Mouse (Mus musculus): ENCODE results near the gene Gpr155. TPM values are rescaled to one million over a fixed set of nuclear protein-coding genes. Genes with fewer than 3 reads are reported as not detected.

Gpr155 gene
- polyA plus RNA-seq, 1 experiment from 2014 or later: 6.4 TPM

DNA sequence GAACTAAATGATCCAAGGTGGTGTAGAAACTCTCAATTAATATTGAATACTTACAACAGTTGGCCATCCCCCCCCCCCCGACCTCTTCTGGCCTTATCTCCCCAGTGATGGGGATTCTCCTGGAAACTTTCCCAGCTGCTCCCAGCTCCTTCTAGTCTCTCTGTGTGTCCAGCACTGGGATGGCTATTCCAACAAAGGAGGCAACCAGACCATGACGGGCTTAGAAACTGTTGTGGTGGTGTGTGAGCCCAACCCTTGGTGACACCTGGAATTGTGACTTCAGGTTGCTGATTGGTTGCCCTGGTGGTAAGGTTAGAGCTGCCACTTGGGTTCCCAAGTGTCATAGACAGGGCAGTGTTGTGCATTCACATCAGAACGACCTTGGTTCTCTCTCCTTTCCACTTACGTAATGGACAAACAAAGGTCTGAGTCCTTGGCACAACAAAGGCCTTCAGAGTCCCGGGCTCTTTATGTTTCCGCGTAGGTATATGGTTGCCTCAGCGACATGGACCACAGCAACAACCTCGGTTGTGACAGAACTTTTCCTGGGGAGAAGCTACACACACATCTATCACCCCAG, 20.1 kb upstream of the Gpr155 start:
- ATAC-seq (ENCODE audit: insufficient read depth): no peak
- no peak overlapping the region for H3K4me3 ChIP-seq (replicated peaks)
- H3K27ac ChIP-seq (replicated peaks): no peak overlapping the region
- H3K27me3 ChIP-seq: peaks cover 11% of the 10 kb centered on the region; the same call in 1 of the 2 replicates
- H3K9ac ChIP-seq: no peak overlapping the region
- H3K4me1 ChIP-seq (replicated peaks): no peaks in the 10 kb centered on the region
- 71% methylated on average over 9 of the region's 9 CpGs for WGBS (ENCODE audit: insufficient replicate concordance)
- no peaks in the 10 kb centered on the region for H3K36me3 ChIP-seq (replicated peaks)
- no peaks in the 10 kb centered on the region for H3K9me3 ChIP-seq (replicated peaks)
- no peak overlapping the region for H3K4me2 ChIP-seq

DNA sequence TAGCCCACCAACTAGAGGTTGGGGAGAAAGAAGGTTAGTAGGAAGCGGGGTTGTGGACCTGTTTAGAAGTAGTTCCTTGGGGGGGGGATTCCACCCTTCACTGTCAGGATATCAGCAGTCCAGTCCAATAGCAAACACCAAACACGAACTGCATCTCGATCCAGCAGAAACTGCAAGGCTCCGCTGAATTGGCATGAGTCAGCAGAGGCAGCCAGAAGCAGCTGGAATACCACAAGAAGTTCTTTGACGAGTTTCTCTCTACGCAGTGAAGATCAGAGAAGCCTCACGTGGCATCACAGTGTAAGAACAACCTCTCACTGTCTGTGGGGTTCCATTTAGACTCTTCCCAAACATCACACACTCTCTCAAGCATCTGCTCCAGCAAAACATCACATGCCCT, 18.6 kb upstream of the Gpr155 start:
- 66% methylated on average over 7 of the region's 7 CpGs for WGBS (ENCODE audit: insufficient replicate concordance)
- H3K27me3 ChIP-seq: peaks cover 12% of the 10 kb centered on the region

DNA sequence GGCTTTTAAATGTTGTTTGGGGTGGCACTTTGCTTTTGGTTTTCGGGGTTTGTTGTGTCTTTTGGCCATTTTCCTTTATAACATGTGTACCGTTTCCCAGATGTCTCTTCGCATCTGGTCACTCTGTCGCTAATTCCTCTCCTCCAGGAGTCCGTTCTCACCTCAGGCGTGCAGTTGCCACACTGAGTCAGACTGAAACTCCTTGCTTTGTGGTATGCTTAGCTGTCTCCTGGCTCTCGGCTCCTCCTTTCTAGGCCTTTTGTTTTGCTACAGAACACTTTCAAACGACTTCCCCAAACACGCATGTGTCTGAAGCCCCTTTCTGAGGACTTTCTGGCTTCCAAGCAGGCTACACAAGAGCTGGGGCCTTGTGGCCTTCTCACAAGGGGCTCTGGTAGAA, 18.1 kb upstream of the Gpr155 start:
- peaks cover 13% of the 10 kb centered on the region for H3K27me3 ChIP-seq
- WGBS (ENCODE audit: insufficient replicate concordance): 68% methylated on average over 9 of the region's 9 CpGs
- H3K27ac ChIP-seq (replicated peaks): no peak overlapping the region
- no peaks in the 10 kb centered on the region for H3K4me1 ChIP-seq (replicated peaks)
- H3K36me3 ChIP-seq (replicated peaks): no peaks in the 10 kb centered on the region
- no peak for ATAC-seq (ENCODE audit: insufficient read depth)
- H3K9me3 ChIP-seq (replicated peaks): no peaks in the 10 kb centered on the region
- no peak overlapping the region for H3K4me2 ChIP-seq
- H3K9ac ChIP-seq: no peak overlapping the region
- H3K4me3 ChIP-seq (replicated peaks): no peak overlapping the region

More for the DNA sequence above, 18.6 kb upstream of the Gpr155 start:
- Histone ChIP-seq H3K4me2 (no peak overlapping the region), H3K27ac (replicated peaks) (no peak overlapping the region), H3K9ac (no peak overlapping the region), H3K4me3 (replicated peaks) (no peak overlapping the region), H3K4me1 (replicated peaks) (no peaks in the 10 kb centered on the region), H3K9me3 (replicated peaks) (no peaks in the 10 kb centered on the region), H3K36me3 (replicated peaks) (no peaks in the 10 kb centered on the region)
- ATAC-seq (ENCODE audit: insufficient read depth): no peak

DNA sequence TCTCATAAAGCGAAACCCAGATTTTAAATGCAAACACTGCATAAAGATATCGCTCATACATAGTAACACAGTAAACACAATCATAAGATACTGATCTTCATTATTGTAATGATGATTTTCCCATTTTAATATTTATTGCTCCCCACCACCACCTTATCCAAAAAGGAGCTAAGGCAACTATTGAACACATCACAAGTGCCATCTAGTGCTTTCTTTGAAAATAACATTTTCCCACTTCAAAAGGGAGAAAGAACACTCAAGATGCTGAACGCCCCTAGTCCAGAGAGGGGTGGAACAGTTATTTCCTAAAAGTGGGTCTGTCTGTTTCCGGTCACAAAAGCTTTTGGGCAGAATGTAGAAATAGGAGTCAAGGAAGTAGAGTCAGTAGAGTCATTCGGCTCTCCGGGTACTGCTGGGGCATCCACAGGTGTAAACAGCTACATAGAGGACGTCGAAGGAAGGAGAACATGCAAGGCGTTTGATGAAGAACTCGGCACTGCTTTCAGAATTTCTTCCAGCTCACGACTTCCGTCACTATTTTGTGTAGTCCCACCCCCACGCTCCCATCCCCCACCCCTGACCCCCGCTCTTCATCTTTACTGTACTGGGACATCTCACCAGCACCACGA, 17.1 kb upstream of the Gpr155 start:
- WGBS (ENCODE audit: insufficient replicate concordance): 68% methylated on average over 15 of the region's 15 CpGs
- no peak overlapping the region for H3K27ac ChIP-seq (replicated peaks)
- ATAC-seq (ENCODE audit: insufficient read depth): no peak
- no peak overlapping the region for H3K4me3 ChIP-seq (replicated peaks)
- H3K4me2 ChIP-seq: no peak overlapping the region
- no peak overlapping the region for H3K9ac ChIP-seq
- no peaks in the 10 kb centered on the region for H3K4me1 ChIP-seq (replicated peaks)
- H3K27me3 ChIP-seq: peaks cover 21% of the 10 kb centered on the region
- H3K36me3 ChIP-seq (replicated peaks): no peaks in the 10 kb centered on the region
- H3K9me3 ChIP-seq (replicated peaks): no peaks in the 10 kb centered on the region

DNA sequence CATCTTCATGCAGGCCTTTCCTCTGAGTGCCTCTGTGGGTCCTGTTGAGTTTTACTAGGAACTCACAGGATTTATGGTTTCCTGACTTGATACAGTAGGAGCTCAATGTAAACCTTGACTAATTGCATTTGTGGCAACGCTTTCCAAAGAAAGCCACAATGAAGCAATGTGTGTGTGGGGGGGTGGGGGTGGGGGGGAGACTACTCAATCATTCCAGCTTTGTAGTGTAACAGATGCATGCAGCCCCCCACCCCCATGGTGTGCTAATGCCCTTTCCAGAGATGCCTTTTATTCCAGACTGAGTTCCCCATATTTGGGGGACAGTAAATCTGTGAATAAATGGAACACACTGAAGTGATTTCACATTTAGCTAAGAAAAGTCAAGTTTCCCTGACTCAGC, 15.3 kb upstream of the Gpr155 start:
- Histone ChIP-seq H3K27ac (replicated peaks) (no peak overlapping the region), H3K4me1 (replicated peaks) (no peaks in the 10 kb centered on the region), H3K27me3 (peaks cover 33% of the 10 kb centered on the region), H3K36me3 (replicated peaks) (no peaks in the 10 kb centered on the region), H3K4me3 (replicated peaks) (no peak overlapping the region), H3K4me2 (no peak overlapping the region), H3K9me3 (replicated peaks) (no peaks in the 10 kb centered on the region), H3K9ac (no peak overlapping the region)
- no peak for ATAC-seq (ENCODE audit: insufficient read depth)
- WGBS (ENCODE audit: insufficient replicate concordance): 36% methylated on average over 1 of the region's 1 CpGs

DNA sequence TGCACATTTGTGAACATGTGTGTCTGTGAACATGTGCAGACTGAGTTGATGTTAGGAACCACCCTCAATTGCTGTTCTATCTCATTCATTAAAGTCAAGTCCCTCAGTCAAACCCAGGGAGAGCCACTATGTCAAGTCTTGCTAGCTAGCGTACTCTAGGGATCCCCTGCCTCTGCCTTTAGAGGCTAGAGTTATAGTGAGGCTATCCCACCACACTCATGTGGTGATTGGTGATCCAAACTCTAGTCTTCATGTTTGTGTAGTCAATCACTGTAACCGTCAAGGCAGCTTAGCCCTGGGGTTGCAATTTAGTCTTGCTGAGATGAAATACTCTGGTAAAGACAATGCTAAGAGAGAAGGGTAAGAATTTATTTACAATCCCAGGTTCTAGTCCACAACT, 11.1 kb upstream of the Gpr155 start:
- Histone ChIP-seq H3K36me3 (replicated peaks) (no peaks in the 10 kb centered on the region), H3K4me3 (replicated peaks) (no peak overlapping the region), H3K4me1 (replicated peaks) (no peaks in the 10 kb centered on the region), H3K27ac (replicated peaks) (no peak overlapping the region), H3K27me3 (peaks cover 59% of the 10 kb centered on the region), H3K9me3 (replicated peaks) (no peaks in the 10 kb centered on the region), H3K9ac (no peak overlapping the region), H3K4me2 (no peak overlapping the region)
- 66% methylated on average over 2 of the region's 2 CpGs for WGBS (ENCODE audit: insufficient replicate concordance)
- no peak for ATAC-seq (ENCODE audit: insufficient read depth)

DNA sequence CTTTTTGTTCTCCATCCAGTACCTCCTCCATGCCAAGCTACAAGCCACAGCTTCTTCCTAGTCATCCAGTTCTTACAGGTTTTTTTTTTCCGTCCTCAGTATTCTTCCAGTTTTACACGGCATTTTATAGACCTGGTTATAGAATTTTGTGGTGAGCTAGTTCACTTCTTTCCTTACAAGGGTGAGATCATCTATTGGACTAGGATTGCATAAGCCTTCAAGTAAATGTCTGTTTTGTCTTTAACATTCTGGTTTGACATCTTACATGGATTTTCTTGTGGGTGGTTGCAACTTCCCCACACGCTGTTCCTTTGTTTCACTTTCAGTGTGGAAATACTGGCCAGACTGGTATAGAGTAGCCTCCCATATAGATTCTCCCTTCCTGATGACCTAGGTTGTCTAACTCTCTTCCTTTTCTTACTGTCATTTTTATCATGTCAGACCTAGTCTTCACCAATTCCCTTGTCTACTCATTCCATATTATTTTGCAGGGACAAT, 10.5 kb upstream of the Gpr155 start:
- 51% methylated on average over 3 of the region's 3 CpGs for WGBS (ENCODE audit: insufficient replicate concordance)
- no peaks in the 10 kb centered on the region for H3K4me1 ChIP-seq (replicated peaks)
- no peak overlapping the region for H3K4me3 ChIP-seq (replicated peaks)
- H3K9ac ChIP-seq: no peak overlapping the region
- H3K27ac ChIP-seq (replicated peaks): no peak overlapping the region
- no peaks in the 10 kb centered on the region for H3K9me3 ChIP-seq (replicated peaks)
- no peaks in the 10 kb centered on the region for H3K36me3 ChIP-seq (replicated peaks)
- no peak overlapping the region for H3K4me2 ChIP-seq
- no peak for ATAC-seq (ENCODE audit: insufficient read depth)
- H3K27me3 ChIP-seq: peaks cover 61% of the 10 kb centered on the region

DNA sequence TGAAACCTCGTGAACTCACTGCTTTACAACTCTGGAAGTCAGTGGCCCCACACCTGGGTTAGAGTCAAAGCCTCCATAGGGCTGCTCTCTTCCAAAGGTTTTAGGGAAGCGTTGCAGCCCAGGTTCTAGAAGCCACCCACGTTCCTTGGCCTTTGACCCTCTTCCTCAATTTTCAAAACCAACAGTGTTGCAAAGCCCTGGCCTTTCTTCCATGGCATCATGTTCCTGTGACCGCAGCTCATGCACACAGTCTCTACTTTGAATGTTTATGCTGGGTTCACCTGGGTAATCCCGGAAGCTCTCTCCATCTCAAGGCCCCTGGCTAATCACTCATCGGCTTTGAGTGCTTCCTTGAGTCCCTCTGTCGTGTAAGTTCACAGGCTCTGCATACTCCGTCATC, 9.1 kb upstream of the Gpr155 start:
- peaks cover 62% of the 10 kb centered on the region for H3K27me3 ChIP-seq
- H3K4me1 ChIP-seq (replicated peaks): no peaks in the 10 kb centered on the region
- H3K36me3 ChIP-seq (replicated peaks): no peaks in the 10 kb centered on the region
- H3K4me2 ChIP-seq: no peak overlapping the region
- H3K4me3 ChIP-seq (replicated peaks): no peak overlapping the region
- no peak overlapping the region for H3K9ac ChIP-seq
- H3K27ac ChIP-seq (replicated peaks): no peak overlapping the region
- WGBS (ENCODE audit: insufficient replicate concordance): 62% methylated on average over 8 of the region's 8 CpGs
- no peaks in the 10 kb centered on the region for H3K9me3 ChIP-seq (replicated peaks)
- ATAC-seq (ENCODE audit: insufficient read depth): no peak

DNA sequence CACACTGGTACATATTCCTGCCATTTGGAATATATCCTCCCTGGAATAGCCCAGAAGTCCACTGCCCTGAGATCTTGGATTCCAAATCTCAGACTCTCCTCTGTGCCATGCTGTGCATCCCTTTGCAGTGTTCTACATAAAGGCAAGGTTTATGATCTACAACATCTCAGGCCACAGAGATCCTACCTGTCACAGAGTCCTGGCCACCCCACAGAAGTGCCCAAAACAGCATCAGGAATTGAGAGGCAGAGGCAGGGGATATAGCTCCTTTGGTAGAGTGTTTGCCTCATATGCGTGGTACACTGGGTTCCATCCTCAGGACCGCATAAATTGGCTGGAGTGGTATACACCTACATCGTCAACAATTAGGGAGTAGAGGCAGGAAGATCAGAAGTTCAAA, 8.1 kb upstream of the Gpr155 start:
- WGBS (ENCODE audit: insufficient replicate concordance): 74% methylated on average over 3 of the region's 3 CpGs
- H3K27me3 ChIP-seq: peaks cover 55% of the 10 kb centered on the region

DNA sequence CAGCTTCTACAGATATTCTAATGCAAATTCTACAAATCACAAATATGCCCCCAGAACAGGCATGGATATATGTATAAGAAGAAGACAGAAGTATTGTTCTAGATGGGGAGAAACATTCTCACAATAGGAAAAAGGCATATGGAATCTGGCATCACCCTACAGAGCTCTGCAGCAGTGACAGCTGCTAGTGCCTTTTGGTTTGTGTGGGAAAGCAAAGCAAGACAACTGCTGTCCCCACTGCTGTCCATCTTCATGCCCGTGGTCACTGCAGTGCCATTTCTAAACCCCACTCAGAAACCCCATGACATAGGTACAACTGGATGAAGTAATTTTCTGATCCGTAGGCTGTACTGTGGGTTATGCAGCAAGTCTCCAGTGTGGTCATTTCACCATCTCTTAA, 6.4 kb upstream of the Gpr155 start:
- no peaks in the 10 kb centered on the region for H3K36me3 ChIP-seq (replicated peaks)
- 66% methylated on average over 2 of the region's 2 CpGs for WGBS (ENCODE audit: insufficient replicate concordance)
- H3K9ac ChIP-seq: no peak overlapping the region
- no peaks in the 10 kb centered on the region for H3K4me1 ChIP-seq (replicated peaks)
- H3K27ac ChIP-seq (replicated peaks): no peak overlapping the region
- H3K4me3 ChIP-seq (replicated peaks): no peak overlapping the region
- no peaks in the 10 kb centered on the region for H3K9me3 ChIP-seq (replicated peaks)
- no peak overlapping the region for H3K4me2 ChIP-seq
- no peak for ATAC-seq (ENCODE audit: insufficient read depth)
- peaks cover 44% of the 10 kb centered on the region for H3K27me3 ChIP-seq

More for the DNA sequence above, 8.1 kb upstream of the Gpr155 start:
- Histone ChIP-seq H3K36me3 (replicated peaks) (no peaks in the 10 kb centered on the region), H3K4me2 (no peak overlapping the region), H3K9me3 (replicated peaks) (no peaks in the 10 kb centered on the region), H3K4me3 (replicated peaks) (no peak overlapping the region), H3K27ac (replicated peaks) (no peak overlapping the region), H3K9ac (no peak overlapping the region), H3K4me1 (replicated peaks) (no peaks in the 10 kb centered on the region)
- ATAC-seq (ENCODE audit: insufficient read depth): no peak

DNA sequence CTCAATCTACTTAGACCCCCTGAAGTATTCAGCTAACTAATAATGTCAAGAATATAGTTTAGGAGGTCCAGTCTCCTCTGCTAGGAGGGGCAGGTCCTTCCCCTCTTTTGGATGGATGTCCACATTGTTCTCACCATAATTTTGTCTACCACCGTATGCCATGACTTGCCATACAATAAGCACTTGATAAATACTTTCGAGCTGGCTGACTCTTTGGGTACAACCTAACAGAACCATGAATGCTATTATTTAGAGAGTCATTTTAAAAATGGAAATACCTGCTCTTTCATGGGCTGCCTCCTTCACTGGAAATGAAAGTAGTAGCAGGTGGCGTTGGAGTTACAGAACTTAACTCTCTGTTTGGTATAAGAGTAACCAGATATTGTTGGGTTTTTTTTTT, 3.6 kb upstream of the Gpr155 start:
- Histone ChIP-seq H3K4me2 (no peak overlapping the region), H3K9ac (no peak overlapping the region), H3K27me3 (peaks cover 30% of the 10 kb centered on the region), H3K27ac (replicated peaks) (no peak overlapping the region), H3K4me1 (replicated peaks) (peaks cover 18% of the 10 kb centered on the region), H3K9me3 (replicated peaks) (no peaks in the 10 kb centered on the region), H3K4me3 (replicated peaks) (no peak overlapping the region), H3K36me3 (replicated peaks) (no peaks in the 10 kb centered on the region)
- WGBS (ENCODE audit: insufficient replicate concordance): 67% methylated on average over 3 of the region's 3 CpGs
- no peak for ATAC-seq (ENCODE audit: insufficient read depth)

DNA sequence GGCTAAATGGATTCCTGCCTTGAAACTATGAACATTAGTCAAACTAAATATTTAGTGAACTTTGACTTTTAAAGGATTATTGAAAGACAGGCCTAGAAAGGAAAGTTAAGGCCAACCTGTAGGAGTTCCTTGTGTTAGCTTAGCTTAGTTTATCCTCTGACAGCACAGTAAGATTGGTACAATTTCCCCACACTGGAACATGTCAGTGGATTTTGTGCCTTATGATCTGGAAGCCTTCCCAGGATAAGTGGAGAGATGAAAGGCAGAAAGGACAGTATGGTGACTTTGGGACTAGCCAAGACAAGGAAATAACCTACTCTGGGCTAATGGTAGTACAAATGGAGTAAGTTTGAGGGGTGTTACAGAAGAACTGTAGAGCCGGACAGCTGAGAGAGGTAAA, 1.4 kb upstream of the Gpr155 start:
- Histone ChIP-seq H3K9me3 (replicated peaks) (no peaks in the 10 kb centered on the region), H3K27me3 (peaks cover 16% of the 10 kb centered on the region; the same call in 1 of the 2 replicates), H3K27ac (replicated peaks) (no peak overlapping the region), H3K9ac (no peak overlapping the region), H3K36me3 (replicated peaks) (no peaks in the 10 kb centered on the region), H3K4me2 (no peak overlapping the region), H3K4me1 (replicated peaks) (peaks cover 29% of the 10 kb centered on the region), H3K4me3 (replicated peaks) (no peak overlapping the region)
- ATAC-seq (ENCODE audit: insufficient read depth): no peak
- WGBS (ENCODE audit: insufficient replicate concordance): 76% methylated on average over 1 of the region's 1 CpGs

All from liver, embryonic 15.5 days (tissue).